In genomic region chr2:28374838-28375237, GRCm38 (mm10) we compare ENCODE assay signal across 8 mouse cellular contexts.
A peak's percentile ranks its signal among the peaks of the same experiment; 100 is the strongest.
DNase-seq lines count a peak whose midpoint lies in the region; ATAC-seq and TF ChIP-seq lines count a peak whose summit lies in the region.

No protein-coding gene starts in this region.

- no peak overlapping the region for H3K4me2 ChIP-seq in forebrain, embryonic 14.5 days (ENCODE audit: low read length)
- H3K4me2 ChIP-seq in forebrain, embryonic 12.5 days: no peak overlapping the region

- H3K9ac ChIP-seq in forebrain, embryonic 14.5 days (ENCODE audit: low read length): no peak overlapping the region
- H3K9ac ChIP-seq in forebrain, embryonic 12.5 days: no peak overlapping the region

- no peak overlapping the region for H3K4me3 ChIP-seq in forebrain, embryonic 14.5 days (ENCODE audit: low read depth, low read length)
- no peak overlapping the region for H3K4me3 ChIP-seq in forebrain, embryonic 12.5 days (replicated peaks)
- H3K4me3 ChIP-seq in G1E (ENCODE audit: low read depth, low read length): no peak overlapping the region
- H3K4me3 ChIP-seq in small intestine, adult 2 months (ENCODE audit: low read depth, low read length): no peak overlapping the region

- DNase-seq in forebrain, embryonic 14.5 days (ENCODE audit: low spot score): peak; percentile 62
- peak; percentile 44 for DNase-seq in G1E (ENCODE audit: low spot score)
- peak; percentile 75 for DNase-seq in cerebellum, adult 11-12 months
- peak; percentile 35 to 67 for DNase-seq in gastrocnemius, postnatal 4 days (ENCODE audit: low spot score in 2 of 2)
- peak; percentile 76 to 80 for DNase-seq in kidney, postnatal 4 days
- DNase-seq in lung, postnatal 14 days: peak; percentile 74

- TF ChIP-seq CTCF in G1E (IDR thresholded peaks at IDR 0.05; ENCODE audit: low read depth, low read length): peak; percentile 59
- peak; percentile 65; the same call in 1 of the 2 replicates for TF ChIP-seq CTCF in small intestine, adult 2 months (IDR thresholded peaks at IDR 0.05; ENCODE audit: extremely low read depth, insufficient read length, insufficient replicate concordance, low read depth, low read length)

- no peak for TF ChIP-seq POLR2A in small intestine, adult 2 months (IDR thresholded peaks at IDR 0.05; ENCODE audit: low read depth, low read length)

- 16% methylated on average over 3 of the region's 3 CpGs for WGBS in forebrain, embryonic 14.5 days
- WGBS in forebrain, embryonic 12.5 days: 24% methylated on average over 3 of the region's 3 CpGs
- 6% methylated on average over 3 of the region's 3 CpGs for WGBS in small intestine, adult 2 months

- no peaks in the 10 kb centered on the region for H3K36me3 ChIP-seq in forebrain, embryonic 14.5 days (ENCODE audit: control insufficient read depth, insufficient read depth, low read length)
- H3K36me3 ChIP-seq in forebrain, embryonic 12.5 days (replicated peaks): no peaks in the 10 kb centered on the region
- H3K36me3 ChIP-seq in G1E (replicated peaks): no peaks in the 10 kb centered on the region
- H3K36me3 ChIP-seq in small intestine, adult 2 months (ENCODE audit: control insufficient read depth, insufficient read depth, low read length): no peaks in the 10 kb centered on the region

- no peaks in the 10 kb centered on the region for H3K9me3 ChIP-seq in forebrain, embryonic 14.5 days (replicated peaks; ENCODE audit: control insufficient read depth, low read length)
- H3K9me3 ChIP-seq in forebrain, embryonic 12.5 days: no peaks in the 10 kb centered on the region
- no peaks in the 10 kb centered on the region for H3K9me3 ChIP-seq in G1E (replicated peaks)

- H3K4me1 ChIP-seq in forebrain, embryonic 14.5 days (ENCODE audit: control insufficient read depth, insufficient read depth, low read length): peaks cover 7% of the 10 kb centered on the region
- peaks cover 20% of the 10 kb centered on the region for H3K4me1 ChIP-seq in forebrain, embryonic 12.5 days
- H3K4me1 ChIP-seq in G1E (ENCODE audit: insufficient read depth, low read depth, low read length): peaks cover 4% of the 10 kb centered on the region; the same call in 1 of the 2 replicates
- no peaks in the 10 kb centered on the region for H3K4me1 ChIP-seq in small intestine, adult 2 months (ENCODE audit: control insufficient read depth, insufficient read depth, insufficient read length, low read length)

- H3K27me3 ChIP-seq in forebrain, embryonic 14.5 days (replicated peaks; ENCODE audit: control insufficient read depth, insufficient read depth, low read length): no peaks in the 10 kb centered on the region
- no peaks in the 10 kb centered on the region for H3K27me3 ChIP-seq in forebrain, embryonic 12.5 days
- peaks cover 23% of the 10 kb centered on the region for H3K27me3 ChIP-seq in G1E (ENCODE audit: insufficient read depth, low read length)
- H3K27me3 ChIP-seq in small intestine, adult 2 months (ENCODE audit: control insufficient read depth, insufficient read depth, low read length): no peaks in the 10 kb centered on the region

- no peak for ATAC-seq in forebrain, embryonic 14.5 days
- no peak for ATAC-seq in forebrain, embryonic 12.5 days (ENCODE audit: low FRiP score)
- no peak for ATAC-seq in G1E (ENCODE audit: extremely low read depth, insufficient number of reproducible peaks, low FRiP score, poor library complexity, severe bottlenecking)

- H3K27ac ChIP-seq in forebrain, embryonic 14.5 days (ENCODE audit: low read depth, low read length): no peak overlapping the region
- no peak overlapping the region for H3K27ac ChIP-seq in forebrain, embryonic 12.5 days
- H3K27ac ChIP-seq in small intestine, adult 2 months (ENCODE audit: insufficient read depth, low read depth, low read length): no peak overlapping the region
